Comparison of ENCODE assay signal across 9 mouse cellular contexts in the genomic region with DNA sequence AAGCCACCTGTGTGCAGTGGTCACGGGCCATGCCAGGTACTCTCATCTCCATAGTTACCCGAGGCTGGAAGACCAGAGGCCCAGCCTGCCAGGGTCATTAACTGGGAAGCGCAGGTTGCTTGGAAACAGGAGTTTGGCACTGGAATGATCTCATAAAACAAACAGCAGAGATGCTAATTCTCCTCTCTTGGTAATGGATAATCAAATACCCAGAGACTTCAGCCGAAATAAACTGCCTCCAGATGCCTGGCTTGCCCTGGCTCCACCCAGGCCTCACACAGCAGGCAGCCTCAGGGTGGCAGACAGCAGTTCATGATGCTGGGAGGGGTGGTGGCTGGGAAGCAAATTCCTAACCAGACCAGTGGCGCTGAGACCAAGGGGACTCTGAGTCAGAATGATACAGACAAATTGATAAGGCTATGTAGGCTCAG.
A peak's percentile ranks its signal among the peaks of the same experiment; 100 is the strongest.
DNase-seq lines count a peak whose midpoint lies in the region; ATAC-seq and TF ChIP-seq lines count a peak whose summit lies in the region.
"Had no signal": no experiment of that assay in that cellular context is flagged by ENCODE, and none has a peak within 500 bp of the region (broad histone marks: within the 10 kb centered on the region; RNA-seq: fewer than 3 reads in every experiment).

No protein-coding gene starts in this region.

- H3K36me3 ChIP-seq in forebrain, embryonic 12.5 days (replicated peaks) = peaks cover 33% of the 10 kb centered on the region
- H3K36me3 ChIP-seq in forebrain, embryonic 11.5 days (ENCODE audit: control insufficient read depth, insufficient read depth, low read length) = no peaks in the 10 kb centered on the region
- peaks cover 36% of the 10 kb centered on the region for H3K36me3 ChIP-seq in intestine, postnatal 0 days (ENCODE audit: control insufficient read depth, insufficient read depth)
- peaks cover 39% of the 10 kb centered on the region for H3K36me3 ChIP-seq in midbrain, embryonic 13.5 days

- H3K9me3 ChIP-seq in forebrain, embryonic 12.5 days = no peaks in the 10 kb centered on the region
- no peaks in the 10 kb centered on the region for H3K9me3 ChIP-seq in forebrain, embryonic 11.5 days (ENCODE audit: control insufficient read depth, low read length)
- H3K9me3 ChIP-seq in intestine, postnatal 0 days (ENCODE audit: control insufficient read depth) = no peaks in the 10 kb centered on the region
- no peaks in the 10 kb centered on the region for H3K9me3 ChIP-seq in midbrain, embryonic 13.5 days

- no peak overlapping the region; the same call in 1 of the 2 replicates for H3K9ac ChIP-seq in forebrain, embryonic 12.5 days
- H3K9ac ChIP-seq in forebrain, embryonic 11.5 days (ENCODE audit: low read length) = no peak overlapping the region
- H3K9ac ChIP-seq in intestine, postnatal 0 days (ENCODE audit: low read depth, low read length) = no peak overlapping the region
- no peak overlapping the region for H3K9ac ChIP-seq in midbrain, embryonic 13.5 days (replicated peaks)

- no peak overlapping the region for H3K4me3 ChIP-seq in forebrain, embryonic 12.5 days (replicated peaks)
- H3K4me3 ChIP-seq in forebrain, embryonic 11.5 days (ENCODE audit: low read depth, low read length) = no peak overlapping the region
- H3K4me3 ChIP-seq in intestine, postnatal 0 days (ENCODE audit: low read depth, low read length) = no peak overlapping the region
- no peak overlapping the region for H3K4me3 ChIP-seq in midbrain, embryonic 13.5 days (replicated peaks)

- no peak for TF ChIP-seq CTCF in intestine, postnatal 0 days (IDR thresholded peaks at IDR 0.05; ENCODE audit: low read depth)

- H3K4me2 ChIP-seq in forebrain, embryonic 12.5 days = no peak overlapping the region
- no peak overlapping the region for H3K4me2 ChIP-seq in forebrain, embryonic 11.5 days (ENCODE audit: low read depth, low read length, severe bottlenecking)
- H3K4me2 ChIP-seq in intestine, postnatal 0 days (replicated peaks; ENCODE audit: low read depth) = peak overlapping the region; percentile 38
- H3K4me2 ChIP-seq in midbrain, embryonic 13.5 days (replicated peaks) = no peak overlapping the region

- WGBS in forebrain, embryonic 12.5 days = 39% methylated on average over 5 of the region's 5 CpGs
- 43% methylated on average over 5 of the region's 5 CpGs for WGBS in forebrain, embryonic 11.5 days
- WGBS in intestine, postnatal 0 days = 16% methylated on average over 5 of the region's 5 CpGs
- WGBS in midbrain, embryonic 13.5 days = 40% methylated on average over 5 of the region's 5 CpGs

- H3K4me1 ChIP-seq in forebrain, embryonic 12.5 days = peaks cover 29% of the 10 kb centered on the region
- H3K4me1 ChIP-seq in forebrain, embryonic 11.5 days (replicated peaks; ENCODE audit: control insufficient read depth, insufficient read depth, low read length) = peaks cover 8% of the 10 kb centered on the region; the same call in 1 of the 2 replicates
- peaks cover 21% of the 10 kb centered on the region for H3K4me1 ChIP-seq in intestine, postnatal 0 days (replicated peaks; ENCODE audit: control insufficient read depth, insufficient read depth, low read length)
- H3K4me1 ChIP-seq in midbrain, embryonic 13.5 days (replicated peaks) = peaks cover 33% of the 10 kb centered on the region

- no peaks in the 10 kb centered on the region for H3K27me3 ChIP-seq in forebrain, embryonic 12.5 days
- H3K27me3 ChIP-seq in forebrain, embryonic 11.5 days (ENCODE audit: control insufficient read depth, insufficient read depth, low read length) = no peaks in the 10 kb centered on the region
- no peaks in the 10 kb centered on the region for H3K27me3 ChIP-seq in intestine, postnatal 0 days (replicated peaks; ENCODE audit: control insufficient read depth, insufficient read depth, low read length)
- H3K27me3 ChIP-seq in midbrain, embryonic 13.5 days = no peaks in the 10 kb centered on the region

- peak overlapping the region; percentile 56 for H3K27ac ChIP-seq in forebrain, embryonic 12.5 days
- H3K27ac ChIP-seq in forebrain, embryonic 11.5 days (ENCODE audit: low read depth, low read length) = no peak overlapping the region
- H3K27ac ChIP-seq in intestine, postnatal 0 days (ENCODE audit: low read depth, low read length) = peak overlapping the region; percentile 89
- H3K27ac ChIP-seq in midbrain, embryonic 13.5 days = peak overlapping the region; percentile 44

- no peak for DNase-seq in forebrain, embryonic 11.5 days (ENCODE audit: low spot score)
- peak; percentile 66 for DNase-seq in R1 (ENCODE audit: low read depth, low spot score)
- no peak for DNase-seq in urinary bladder, postnatal 4 days (ENCODE audit: low spot score in 2 of 2)
- DNase-seq in frontal cortex, postnatal 10 days (ENCODE audit: low spot score in 2 of 2) = no peak
- DNase-seq in urinary bladder, postnatal 14 days (ENCODE audit: low spot score) = no peak
- DNase-seq: cerebellum, adult 9-10 months had no signal

- no peak for ATAC-seq in forebrain, embryonic 12.5 days (ENCODE audit: low FRiP score)
- ATAC-seq in forebrain, embryonic 11.5 days (replicated peaks; ENCODE audit: low FRiP score) = no peak
- peak; percentile 77 for ATAC-seq in intestine, postnatal 0 days
- ATAC-seq in midbrain, embryonic 13.5 days = no peak
